Mouse (Mus musculus) 3T3-L1 (cell line): ENCODE data around the gene Cdc42bpg.

Source experiments
- DNase-seq: peaks from one replicate; pipeline ENCODE4 v3.0.0-alpha.2; 2015; ENCODE audit warnings: low read depth, low spot score

The Cdc42bpg gene

DNA sequence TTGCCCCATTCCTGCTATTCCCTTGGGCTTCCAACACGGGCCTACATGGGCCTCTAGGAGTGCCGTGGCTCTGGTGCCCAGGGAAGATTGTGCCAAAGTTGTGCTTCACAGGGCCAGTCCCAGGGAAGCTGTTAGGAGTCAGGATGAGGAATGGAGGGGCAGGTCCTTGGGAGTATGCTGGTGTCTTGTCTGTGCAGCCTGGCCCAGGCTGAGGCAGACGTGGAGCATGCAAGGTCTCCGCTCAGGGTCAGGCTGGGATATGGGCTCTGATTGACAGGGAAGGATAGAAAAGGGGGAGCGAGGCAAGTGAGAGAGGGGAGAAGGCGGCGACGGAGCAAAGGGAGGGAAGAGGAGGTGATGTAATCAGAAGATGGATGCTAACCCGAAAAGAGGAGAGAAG, 18.5 kb downstream of the Cdc42bpg start:
- DNase-seq, result no peak

GRCm38 (mm10) chr19:6331178-6331577, 24.9 kb downstream of the Cdc42bpg start:
- peak; percentile 58 for DNase-seq

DNA sequence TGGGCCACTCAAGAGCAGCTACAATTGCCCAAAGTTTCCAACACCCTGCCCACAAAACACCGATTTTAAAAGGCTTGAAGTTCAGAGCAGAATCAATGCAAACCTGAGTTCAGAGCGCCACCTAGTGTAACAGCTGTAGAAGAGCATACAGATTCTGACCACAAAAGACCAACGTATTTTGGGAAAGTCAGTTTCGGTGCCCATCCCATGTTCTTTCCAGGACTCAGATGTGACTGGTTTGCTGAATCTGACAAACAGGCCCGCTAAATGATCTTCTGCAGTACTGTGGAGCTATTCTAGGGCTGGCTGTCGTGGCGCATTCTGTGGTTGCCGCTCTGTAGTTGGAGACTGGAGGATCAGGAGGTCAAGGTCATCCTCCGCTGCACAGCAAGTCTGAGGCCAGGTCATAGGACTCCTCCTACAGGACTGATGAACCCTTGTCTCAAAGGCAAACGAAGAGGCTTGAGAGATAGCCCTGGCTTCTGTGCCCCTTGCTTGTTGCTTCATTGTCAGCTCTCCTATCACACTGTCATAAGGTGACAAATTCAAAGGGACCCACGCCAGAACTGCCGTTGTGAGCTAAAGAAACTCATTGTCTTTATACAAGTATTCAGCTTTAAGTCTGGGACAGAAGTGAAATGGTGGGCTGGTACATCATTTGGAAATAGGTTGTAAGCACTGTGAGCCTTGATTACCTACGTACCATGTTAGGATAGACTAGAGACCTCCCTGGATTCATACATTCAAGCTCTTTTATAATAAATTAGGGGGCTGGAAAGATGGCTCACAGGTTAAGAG, 25.7 kb downstream of the Cdc42bpg start:
- DNase-seq, result peak; percentile 83

DNA sequence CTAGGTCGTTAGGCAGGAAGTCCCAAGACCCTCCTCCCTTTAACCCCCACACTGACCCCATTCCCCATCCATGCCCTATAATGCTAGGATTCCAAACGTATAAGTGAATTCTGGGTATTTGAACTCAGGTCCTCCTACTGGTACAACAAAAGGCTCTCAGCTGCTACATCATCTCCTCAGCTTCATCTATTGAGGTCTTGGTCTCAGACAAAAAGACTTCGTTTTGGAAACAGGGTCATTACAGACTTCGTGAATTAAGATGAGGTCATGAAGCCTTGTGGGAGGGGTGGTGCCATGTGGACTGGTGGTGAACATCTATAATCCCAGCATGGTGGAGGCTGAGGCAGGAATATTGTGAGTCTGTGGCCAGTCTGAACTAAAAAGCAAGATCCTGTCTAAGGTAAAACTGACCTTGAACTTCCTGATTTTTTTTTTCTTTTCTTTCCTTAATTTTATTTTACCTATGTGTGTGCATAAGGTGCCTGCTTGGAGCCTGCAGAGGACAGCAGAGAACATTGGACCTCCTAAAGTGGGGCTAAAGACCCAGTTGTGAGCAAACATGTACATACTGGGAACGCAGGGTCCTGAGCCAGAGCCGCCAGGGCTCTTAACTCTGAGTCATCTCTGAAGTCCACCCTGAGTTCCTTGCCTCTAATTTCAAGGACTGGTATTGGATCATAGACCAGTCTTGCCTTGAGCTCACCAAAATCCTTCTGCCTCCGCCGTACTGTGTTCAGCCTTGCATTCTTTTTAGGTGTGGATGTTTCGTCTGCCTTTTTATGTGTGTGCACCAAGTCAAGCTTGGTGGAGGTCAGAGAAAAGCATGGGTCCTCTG, 27.7 kb downstream of the Cdc42bpg start:
- no peak for DNase-seq

DNA sequence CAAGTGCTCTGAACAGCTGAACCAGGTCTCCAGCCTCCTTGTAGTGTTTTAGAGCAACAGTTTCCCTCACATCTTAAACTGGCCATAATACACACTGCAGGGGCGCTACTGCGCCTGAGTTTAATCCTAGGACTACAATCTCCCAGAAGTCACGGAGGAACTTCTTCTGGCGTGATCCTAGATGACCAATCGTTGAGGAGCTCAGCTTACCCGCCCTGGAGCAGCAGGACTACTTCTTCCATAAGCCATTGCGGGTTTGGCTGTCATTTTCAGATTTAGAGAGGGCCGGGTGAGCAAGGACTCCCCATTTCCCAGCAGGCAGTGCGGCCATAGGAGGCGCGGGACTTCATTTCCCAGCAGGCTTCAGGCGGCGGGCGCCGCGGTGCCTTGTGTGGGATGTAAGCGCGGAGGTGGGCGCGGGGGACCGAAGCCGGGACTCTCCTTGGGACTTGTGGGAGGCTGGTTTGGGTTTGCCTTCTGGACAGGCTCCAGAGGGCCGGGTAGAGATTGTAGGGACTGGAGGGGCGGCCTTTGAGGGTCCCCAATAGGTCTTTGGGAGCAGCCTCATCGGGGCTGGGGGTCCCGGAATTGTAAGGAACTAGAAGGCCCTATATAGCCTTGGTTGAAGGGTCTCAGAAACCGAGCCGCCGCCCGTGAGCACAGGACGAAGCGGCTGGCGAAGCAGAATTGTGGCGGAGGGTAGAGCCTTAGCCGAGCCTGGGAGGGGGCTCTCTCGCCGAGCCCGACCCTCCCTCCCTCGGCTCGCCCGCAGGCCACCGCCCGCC, 28.6 kb downstream of the Cdc42bpg start, which contains the start of gene Men1:
Gene Men1, plus strand, starts transcription at position 307 of the 785 bp plus-strand sequence.
- DNase-seq, result peak; percentile 99

- peak; percentile 51 for DNase-seq
These were observed 29.2 kb downstream of the Cdc42bpg start for GRCm38 (mm10) chr19:6335458-6335827.

GRCm38 (mm10) chr19:6336920-6337319, 30.7 kb downstream of the Cdc42bpg start:
- DNase-seq, result no peak

DNA sequence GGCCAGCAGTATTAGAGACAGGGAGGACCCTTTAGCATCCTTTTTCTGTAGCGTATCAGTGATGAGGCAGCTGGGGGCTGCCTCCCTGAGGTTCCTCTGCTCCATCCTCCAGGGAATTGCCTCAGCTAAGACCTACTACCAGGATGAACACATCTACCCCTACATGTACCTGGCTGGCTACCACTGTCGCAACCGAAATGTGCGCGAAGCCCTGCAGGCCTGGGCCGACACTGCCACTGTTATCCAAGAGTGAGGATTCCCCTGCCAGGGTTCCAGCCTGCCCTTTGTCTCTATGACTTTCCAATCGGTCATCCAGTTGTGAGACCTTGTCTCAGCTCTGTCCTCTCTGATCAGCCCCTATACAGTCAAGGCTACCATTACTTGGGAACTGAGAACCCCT, 31.9 kb downstream of the Cdc42bpg start:
- no peak for DNase-seq

DNA sequence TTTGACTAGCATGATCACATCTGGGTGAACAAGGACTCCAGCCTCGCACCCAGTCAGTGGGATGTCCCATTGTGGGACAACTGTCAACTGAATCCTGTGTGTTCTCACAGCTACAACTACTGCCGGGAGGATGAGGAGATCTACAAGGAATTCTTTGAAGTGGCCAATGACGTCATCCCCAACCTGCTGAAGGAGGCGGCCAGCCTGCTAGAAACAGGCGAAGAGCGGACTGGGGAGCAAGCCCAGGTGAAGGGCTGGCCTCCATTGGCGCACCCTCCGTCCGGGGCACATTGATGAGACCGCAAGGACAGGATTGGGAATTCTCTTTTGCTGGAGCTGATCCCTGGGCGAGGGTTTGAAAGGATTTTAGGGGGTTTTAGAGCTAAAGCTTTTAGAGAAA, 32.5 kb downstream of the Cdc42bpg start:
- DNase-seq, result no peak

DNA sequence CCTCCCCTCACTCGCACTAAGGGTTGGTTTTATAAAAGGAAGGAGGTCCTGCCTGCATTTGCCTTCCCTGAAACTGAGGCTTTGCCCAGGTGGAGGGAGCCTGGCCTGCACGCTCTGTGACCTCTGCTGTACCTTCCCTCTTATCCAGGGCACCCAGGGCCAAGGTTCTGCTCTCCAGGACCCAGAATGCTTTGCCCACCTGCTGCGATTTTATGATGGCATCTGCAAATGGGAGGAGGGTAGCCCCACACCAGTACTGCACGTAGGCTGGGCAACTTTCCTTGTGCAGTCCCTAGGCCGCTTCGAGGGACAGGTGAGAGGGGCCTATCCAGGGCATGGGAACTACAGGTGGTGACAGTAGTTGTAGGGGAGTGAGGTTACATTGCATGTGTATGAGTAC, 32.9 kb downstream of the Cdc42bpg start:
- DNase-seq, result no peak

- no peak for DNase-seq
These were observed 33.7 kb downstream of the Cdc42bpg start for GRCm38 (mm10) chr19:6339890-6340504.

- DNase-seq, result peak; percentile 66
These were observed 34.5 kb downstream of the Cdc42bpg start, which contains the start of gene Map4k2 for GRCm38 (mm10) chr19:6340524-6341452. Gene Map4k2 (plus strand): TSS chr19:6341135.

- DNase-seq, result no peak
These were observed 35.3 kb downstream of the Cdc42bpg start for GRCm38 (mm10) chr19:6341453-6342077.

DNA sequence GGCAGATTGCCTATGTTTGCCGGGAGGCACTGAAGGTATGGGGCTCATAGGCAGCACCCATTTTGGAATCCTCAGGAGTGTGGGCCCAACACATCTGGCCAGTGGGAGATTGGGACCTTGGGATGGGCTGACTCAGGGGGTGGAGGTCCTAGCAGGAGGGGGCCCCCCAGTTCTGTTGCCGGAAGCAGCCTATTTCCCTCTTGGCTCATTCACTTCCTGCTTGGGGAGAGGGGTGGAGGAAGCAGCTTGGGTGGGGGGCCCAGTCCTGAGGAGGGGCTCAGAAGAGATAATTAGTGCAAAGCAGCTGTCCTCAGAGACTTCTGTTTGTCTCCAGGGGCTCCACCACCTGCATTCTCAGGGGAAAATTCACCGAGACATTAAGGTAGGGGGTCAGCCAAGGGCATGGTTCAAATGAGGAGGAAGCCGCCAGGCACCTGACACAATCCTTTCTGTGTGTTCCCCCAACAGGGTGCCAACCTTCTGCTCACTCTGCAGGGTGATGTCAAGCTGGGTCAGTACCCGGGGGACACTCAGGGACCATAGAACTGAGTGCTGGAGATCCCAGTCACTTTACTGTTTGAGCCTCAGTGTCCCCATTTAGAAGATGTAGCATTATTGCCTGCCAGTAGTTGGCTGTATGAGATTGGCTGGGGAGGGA, 36.1 kb downstream of the Cdc42bpg start:
- no peak for DNase-seq

GRCm38 (mm10) chr19:6343066-6343925, 37.0 kb downstream of the Cdc42bpg start:
- DNase-seq, result no peak

GRCm38 (mm10) chr19:6343996-6344395, 37.7 kb downstream of the Cdc42bpg start:
- no peak for DNase-seq

DNA sequence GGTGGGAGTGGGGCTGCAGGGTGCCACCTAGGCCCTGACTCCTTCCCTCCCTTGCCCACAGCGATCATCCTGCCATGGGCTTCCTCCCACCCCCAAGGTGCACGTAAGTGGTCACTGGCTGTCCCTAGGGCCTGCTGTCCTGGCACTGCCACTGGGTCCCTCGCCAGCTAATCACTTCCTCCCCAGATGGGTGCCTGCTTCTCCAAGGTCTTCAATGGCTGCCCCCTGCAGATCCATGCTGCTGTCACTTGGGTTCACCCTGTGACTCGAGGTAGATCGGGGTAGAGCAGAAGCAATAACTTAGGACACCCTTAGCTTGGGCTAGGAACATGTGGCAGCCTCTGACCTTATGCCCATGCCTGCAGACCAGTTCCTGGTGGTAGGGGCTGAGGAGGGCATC, 39.8 kb downstream of the Cdc42bpg start:
- DNase-seq, result no peak

DNA sequence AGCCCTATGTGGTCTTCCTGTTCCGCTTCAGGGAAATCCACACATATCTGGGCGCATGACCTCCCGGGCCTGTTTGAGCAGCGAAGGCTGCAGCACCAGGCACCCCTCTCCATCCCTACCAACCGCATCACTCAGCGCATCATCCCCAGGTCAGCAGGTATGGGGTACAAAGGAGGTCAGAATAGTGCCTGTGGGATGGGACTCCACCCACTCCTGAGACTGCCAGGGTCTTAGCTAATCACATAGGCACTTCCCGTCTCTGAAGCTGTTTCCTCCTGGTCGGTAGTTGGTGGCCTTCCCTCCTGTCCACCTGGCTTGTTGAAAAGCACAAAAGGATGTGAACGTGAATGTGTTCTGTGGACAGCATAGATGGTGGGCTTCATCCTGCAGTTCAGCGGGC, 40.4 kb downstream of the Cdc42bpg start:
- DNase-seq, result no peak
